Mouse (Mus musculus): ENCODE results near the gene Unc13b. TPM values are rescaled to one million over a fixed set of nuclear protein-coding genes. Genes with fewer than 3 reads are reported as not detected.

Unc13b gene
- polyA plus RNA-seq, 1 experiment, result 17.4 TPM

GRCm38 (mm10) chr4:43161124-43161657 is 102.4 kb downstream of the Unc13b start:
- H3K4me1 ChIP-seq (ENCODE audit: control insufficient read depth, insufficient read depth, low read length), result no peaks in the 10 kb centered on the region
- H3K4me3 ChIP-seq (ENCODE audit: control insufficient read depth, low read depth, low read length), result no peak overlapping the region

GRCm38 (mm10) chr4:43163205-43163604 is 104.5 kb downstream of the Unc13b start:
- no peak overlapping the region for H3K27ac ChIP-seq (ENCODE audit: control insufficient read depth, insufficient read depth, low read depth, low read length)
- H3K27me3 ChIP-seq (ENCODE audit: control insufficient read depth, insufficient read depth, low read length), result no peaks in the 10 kb centered on the region
- no peaks in the 10 kb centered on the region for H3K4me1 ChIP-seq (ENCODE audit: control insufficient read depth, insufficient read depth, low read length)
- H3K36me3 ChIP-seq (ENCODE audit: control insufficient read depth, insufficient read depth, low read length), result no peaks in the 10 kb centered on the region
- H3K4me3 ChIP-seq (ENCODE audit: control insufficient read depth, low read depth, low read length), result no peak overlapping the region
- no peak for TF ChIP-seq POLR2A (IDR thresholded peaks at IDR 0.05; ENCODE audit: control insufficient read depth, low read depth, low read length)
- TF ChIP-seq CTCF (IDR thresholded peaks at IDR 0.05; ENCODE audit: control insufficient read depth, insufficient read depth, insufficient replicate concordance, low read depth, low read length), result no peak

More at GRCm38 (mm10) chr4:43161124-43161657, 102.4 kb downstream of the Unc13b start:
- no peak for TF ChIP-seq CTCF (IDR thresholded peaks at IDR 0.05; ENCODE audit: control insufficient read depth, insufficient read depth, insufficient replicate concordance, low read depth, low read length)
- no peak for TF ChIP-seq POLR2A (IDR thresholded peaks at IDR 0.05; ENCODE audit: control insufficient read depth, low read depth, low read length)
- Histone ChIP-seq H3K27me3 (ENCODE audit: control insufficient read depth, insufficient read depth, low read length) (no peaks in the 10 kb centered on the region), H3K36me3 (ENCODE audit: control insufficient read depth, insufficient read depth, low read length) (no peaks in the 10 kb centered on the region), H3K27ac (ENCODE audit: control insufficient read depth, insufficient read depth, low read depth, low read length) (no peak overlapping the region)

GRCm38 (mm10) chr4:43165403-43166005 is 106.8 kb downstream of the Unc13b start:
- Histone ChIP-seq H3K4me3 (ENCODE audit: control insufficient read depth, low read depth, low read length) (no peak overlapping the region), H3K27ac (ENCODE audit: control insufficient read depth, insufficient read depth, low read depth, low read length) (no peak overlapping the region), H3K36me3 (ENCODE audit: control insufficient read depth, insufficient read depth, low read length) (no peaks in the 10 kb centered on the region), H3K4me1 (ENCODE audit: control insufficient read depth, insufficient read depth, low read length) (no peaks in the 10 kb centered on the region), H3K27me3 (ENCODE audit: control insufficient read depth, insufficient read depth, low read length) (no peaks in the 10 kb centered on the region)
- no peak for TF ChIP-seq POLR2A (IDR thresholded peaks at IDR 0.05; ENCODE audit: control insufficient read depth, low read depth, low read length)
- TF ChIP-seq CTCF (IDR thresholded peaks at IDR 0.05; ENCODE audit: control insufficient read depth, insufficient read depth, insufficient replicate concordance, low read depth, low read length), result no peak

GRCm38 (mm10) chr4:43170028-43170427 is 111.3 kb downstream of the Unc13b start:
- no peak overlapping the region for H3K4me3 ChIP-seq (ENCODE audit: control insufficient read depth, low read depth, low read length)
- no peaks in the 10 kb centered on the region for H3K27me3 ChIP-seq (ENCODE audit: control insufficient read depth, insufficient read depth, low read length)
- no peaks in the 10 kb centered on the region for H3K4me1 ChIP-seq (ENCODE audit: control insufficient read depth, insufficient read depth, low read length)
- TF ChIP-seq POLR2A (IDR thresholded peaks at IDR 0.05; ENCODE audit: control insufficient read depth, low read depth, low read length) (no peak), CTCF (IDR thresholded peaks at IDR 0.05; ENCODE audit: control insufficient read depth, insufficient read depth, insufficient replicate concordance, low read depth, low read length) (no peak)
- H3K27ac ChIP-seq (ENCODE audit: control insufficient read depth, insufficient read depth, low read depth, low read length), result no peak overlapping the region
- H3K36me3 ChIP-seq (ENCODE audit: control insufficient read depth, insufficient read depth, low read length), result no peaks in the 10 kb centered on the region

GRCm38 (mm10) chr4:43177126-43177525 is 118.4 kb downstream of the Unc13b start:
- Histone ChIP-seq H3K27me3 (ENCODE audit: control insufficient read depth, insufficient read depth, low read length) (no peaks in the 10 kb centered on the region), H3K27ac (ENCODE audit: control insufficient read depth, insufficient read depth, low read depth, low read length) (no peak overlapping the region), H3K36me3 (ENCODE audit: control insufficient read depth, insufficient read depth, low read length) (no peaks in the 10 kb centered on the region), H3K4me1 (ENCODE audit: control insufficient read depth, insufficient read depth, low read length) (no peaks in the 10 kb centered on the region), H3K4me3 (ENCODE audit: control insufficient read depth, low read depth, low read length) (no peak overlapping the region)
- TF ChIP-seq POLR2A (IDR thresholded peaks at IDR 0.05; ENCODE audit: control insufficient read depth, low read depth, low read length), result no peak
- no peak for TF ChIP-seq CTCF (IDR thresholded peaks at IDR 0.05; ENCODE audit: control insufficient read depth, insufficient read depth, insufficient replicate concordance, low read depth, low read length)

- H3K27ac ChIP-seq (ENCODE audit: control insufficient read depth, insufficient read depth, low read depth, low read length), result no peak overlapping the region
- H3K4me3 ChIP-seq (ENCODE audit: control insufficient read depth, low read depth, low read length), result no peak overlapping the region
- H3K27me3 ChIP-seq (ENCODE audit: control insufficient read depth, insufficient read depth, low read length), result no peaks in the 10 kb centered on the region
- no peaks in the 10 kb centered on the region for H3K4me1 ChIP-seq (ENCODE audit: control insufficient read depth, insufficient read depth, low read length)
- H3K36me3 ChIP-seq (ENCODE audit: control insufficient read depth, insufficient read depth, low read length), result no peaks in the 10 kb centered on the region
- no peak for TF ChIP-seq POLR2A (IDR thresholded peaks at IDR 0.05; ENCODE audit: control insufficient read depth, low read depth, low read length)
- no peak for TF ChIP-seq CTCF (IDR thresholded peaks at IDR 0.05; ENCODE audit: control insufficient read depth, insufficient read depth, insufficient replicate concordance, low read depth, low read length)
These were observed 123.9 kb downstream of the Unc13b start for GRCm38 (mm10) chr4:43182474-43183168.

GRCm38 (mm10) chr4:43187439-43187838 is 128.7 kb downstream of the Unc13b start:
- H3K27me3 ChIP-seq (ENCODE audit: control insufficient read depth, insufficient read depth, low read length), result no peaks in the 10 kb centered on the region

More at GRCm38 (mm10) chr4:43187439-43187838, 128.7 kb downstream of the Unc13b start:
- TF ChIP-seq CTCF (IDR thresholded peaks at IDR 0.05; ENCODE audit: control insufficient read depth, insufficient read depth, insufficient replicate concordance, low read depth, low read length), result no peak
- H3K27ac ChIP-seq (ENCODE audit: control insufficient read depth, insufficient read depth, low read depth, low read length), result no peak overlapping the region
- no peaks in the 10 kb centered on the region for H3K4me1 ChIP-seq (ENCODE audit: control insufficient read depth, insufficient read depth, low read length)
- H3K4me3 ChIP-seq (ENCODE audit: control insufficient read depth, low read depth, low read length), result no peak overlapping the region
- no peaks in the 10 kb centered on the region for H3K36me3 ChIP-seq (ENCODE audit: control insufficient read depth, insufficient read depth, low read length)

All from testis, adult 2 months (tissue).